Mouse (Mus musculus): Measurements from ENCODE around the gene Crnkl1.

Crnkl1 gene

DNA sequence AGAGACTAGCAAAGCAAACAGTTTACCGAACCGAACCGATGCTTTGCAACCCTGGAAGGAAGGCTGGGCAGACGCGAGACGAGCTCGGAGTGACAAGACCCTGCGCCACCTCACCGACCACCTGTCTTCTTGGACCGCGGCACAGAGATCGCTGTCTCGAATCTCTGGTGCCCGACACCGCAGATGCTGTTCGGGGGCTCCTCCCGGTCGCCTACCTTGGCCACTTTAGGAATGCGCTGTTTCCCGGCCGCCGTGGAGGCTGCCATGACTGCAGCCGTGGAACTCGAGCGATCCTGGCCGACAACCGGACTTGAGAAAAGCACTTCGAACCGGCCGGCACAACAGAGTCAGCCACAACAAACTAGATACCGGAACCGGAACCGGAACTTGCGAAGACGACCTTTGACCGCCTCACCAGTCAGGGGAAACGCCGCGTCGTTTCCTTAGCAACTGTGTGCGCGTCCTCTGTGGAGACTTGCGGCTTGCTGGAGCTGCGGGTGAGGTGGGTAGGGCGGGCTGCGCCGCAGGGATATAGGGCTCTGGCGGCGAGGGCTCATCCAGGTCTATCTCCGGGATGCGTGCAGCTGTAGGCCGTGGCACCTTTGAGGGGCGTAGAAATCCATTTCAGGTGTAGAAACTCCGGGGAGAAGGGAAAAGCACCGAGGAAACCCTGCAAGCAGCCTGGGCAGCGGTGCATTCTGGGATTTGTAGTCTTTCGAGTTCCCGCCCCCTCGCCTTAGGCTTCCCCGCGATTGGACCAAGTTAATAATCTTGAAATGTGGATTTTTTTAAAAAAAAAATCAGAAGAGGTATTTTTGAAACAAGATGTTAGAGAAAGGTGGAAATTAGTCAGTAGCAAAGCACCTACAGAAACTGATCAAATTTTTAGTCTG, at the start of gene Crnkl1, which contains the start of gene Cfap61:
Crnkl1 (minus strand) TSS at position 676 of the 893 bp plus-strand sequence.
Cfap61 (plus strand) TSS at position 446 of the 893 bp plus-strand sequence.
- peak; percentile 97 for DNase-seq (ENCODE audit: extremely low spot score, low spot score)

DNA sequence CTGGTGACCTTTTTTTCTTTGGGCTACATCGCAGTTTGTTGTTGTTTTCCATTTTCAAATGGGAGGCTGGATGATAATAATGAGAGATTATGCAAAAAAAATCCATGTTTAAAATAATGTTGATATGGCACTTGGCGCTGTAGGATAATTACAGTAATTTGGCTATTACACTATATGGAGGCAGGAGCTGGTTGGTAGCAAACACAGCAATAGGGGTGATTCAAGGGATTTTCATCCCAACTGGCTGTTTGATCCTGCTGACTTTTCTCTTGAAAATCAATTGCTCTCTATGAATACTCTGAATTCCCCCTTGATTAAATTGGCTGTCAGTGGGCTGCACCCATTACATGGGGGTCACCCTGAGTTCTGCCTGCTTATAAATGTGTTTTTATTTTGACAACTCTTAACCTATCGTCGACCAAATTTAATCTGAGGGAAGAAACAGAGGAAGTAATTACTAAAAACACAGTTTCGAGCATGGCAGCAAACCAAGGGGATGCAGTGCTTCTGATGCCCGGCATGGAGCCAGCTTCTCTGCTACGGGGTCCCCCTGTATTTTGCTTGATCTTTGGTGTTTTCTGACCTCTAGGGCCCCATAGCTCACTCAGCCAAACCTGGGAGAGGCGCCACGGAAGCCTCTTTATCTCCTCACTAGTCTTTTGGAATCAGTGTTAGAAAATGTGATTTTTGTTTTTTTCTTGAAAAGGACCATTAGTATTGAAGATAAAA, 47.7 kb upstream of the Crnkl1 start:
- DNase-seq (ENCODE audit: extremely low spot score, low spot score), result no peak

DNA sequence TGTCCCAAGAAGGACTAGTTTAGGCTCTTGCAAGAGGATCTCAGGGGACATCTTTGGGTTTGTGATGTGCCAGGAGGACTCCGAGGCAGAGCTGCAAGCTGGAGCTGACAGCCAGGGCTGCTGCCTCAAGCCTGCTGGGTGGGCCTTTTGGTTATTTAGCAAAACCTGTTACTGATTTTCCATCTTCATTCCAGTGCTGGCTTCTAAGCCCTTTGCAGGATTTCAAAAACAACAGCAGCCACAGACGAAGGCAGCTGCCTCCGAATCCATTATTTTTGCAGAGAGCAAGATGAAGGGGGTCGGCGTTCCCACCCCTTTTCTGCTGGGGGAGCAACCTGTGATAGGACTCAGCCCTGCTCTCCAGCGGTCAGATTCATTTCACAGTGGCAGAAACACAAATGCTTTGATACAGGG, 46.9 kb upstream of the Crnkl1 start:
- no peak for DNase-seq (ENCODE audit: extremely low spot score, low spot score)

DNA sequence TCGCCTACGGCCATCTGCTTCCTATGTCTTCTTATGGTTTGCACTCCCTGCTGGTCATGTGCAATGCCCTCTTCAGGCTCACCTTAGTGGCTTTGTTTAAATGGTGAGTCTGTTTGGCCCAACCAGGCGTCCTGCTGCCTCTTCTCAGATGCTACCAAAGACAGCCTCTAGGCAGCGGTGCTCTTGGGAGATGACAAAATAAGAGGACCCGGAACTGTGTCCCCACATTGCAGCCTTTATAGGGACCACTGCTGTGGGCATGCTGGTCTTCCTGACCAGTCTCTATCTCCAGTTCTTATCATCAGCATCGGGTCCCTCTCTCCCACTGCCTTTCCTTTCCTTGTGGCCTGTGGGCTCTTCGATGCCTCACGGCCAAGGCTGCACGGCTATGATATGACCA, 46.1 kb upstream of the Crnkl1 start:
- no peak for DNase-seq (ENCODE audit: extremely low spot score, low spot score)

DNA sequence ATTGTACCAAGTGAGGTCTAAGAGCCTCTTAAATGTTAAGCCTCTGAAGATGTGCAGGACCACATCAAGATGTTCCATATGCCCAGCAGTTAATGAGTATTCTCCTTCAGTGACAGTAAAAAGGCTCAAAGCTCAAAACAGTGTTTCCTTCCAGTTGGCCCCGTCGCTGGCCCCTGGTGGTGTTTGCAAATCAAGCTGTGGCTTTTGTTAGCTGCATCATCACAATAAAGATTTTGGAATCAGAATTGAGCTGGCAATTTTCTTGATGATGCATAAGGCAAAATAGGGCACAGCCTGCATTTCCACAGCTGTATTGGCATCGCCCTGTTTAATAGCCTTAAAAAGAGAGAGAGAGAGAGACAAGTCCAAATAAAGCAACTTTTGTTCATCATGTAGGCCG, 44.8 kb upstream of the Crnkl1 start:
- no peak for DNase-seq (ENCODE audit: extremely low spot score, low spot score)

DNA sequence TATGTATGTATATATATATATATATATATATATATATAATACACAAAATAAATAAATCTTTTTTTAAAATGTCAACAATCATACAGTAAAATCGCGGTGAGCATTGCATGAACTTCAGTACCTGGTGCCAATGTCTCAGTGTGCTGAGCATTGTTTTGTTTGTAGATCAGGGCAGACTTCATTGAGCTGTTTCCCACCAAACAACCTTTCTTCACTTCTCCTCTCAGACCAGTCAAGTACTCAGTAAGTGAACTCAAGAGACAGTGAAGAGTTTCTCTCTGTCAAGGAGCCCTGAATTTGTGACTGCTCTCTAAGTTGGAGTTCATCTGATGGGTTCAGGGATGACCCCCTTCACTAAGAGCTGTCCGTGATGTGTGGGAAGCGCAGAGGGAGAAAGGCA, 37.8 kb upstream of the Crnkl1 start:
- no peak for DNase-seq (ENCODE audit: extremely low spot score, low spot score)

DNA sequence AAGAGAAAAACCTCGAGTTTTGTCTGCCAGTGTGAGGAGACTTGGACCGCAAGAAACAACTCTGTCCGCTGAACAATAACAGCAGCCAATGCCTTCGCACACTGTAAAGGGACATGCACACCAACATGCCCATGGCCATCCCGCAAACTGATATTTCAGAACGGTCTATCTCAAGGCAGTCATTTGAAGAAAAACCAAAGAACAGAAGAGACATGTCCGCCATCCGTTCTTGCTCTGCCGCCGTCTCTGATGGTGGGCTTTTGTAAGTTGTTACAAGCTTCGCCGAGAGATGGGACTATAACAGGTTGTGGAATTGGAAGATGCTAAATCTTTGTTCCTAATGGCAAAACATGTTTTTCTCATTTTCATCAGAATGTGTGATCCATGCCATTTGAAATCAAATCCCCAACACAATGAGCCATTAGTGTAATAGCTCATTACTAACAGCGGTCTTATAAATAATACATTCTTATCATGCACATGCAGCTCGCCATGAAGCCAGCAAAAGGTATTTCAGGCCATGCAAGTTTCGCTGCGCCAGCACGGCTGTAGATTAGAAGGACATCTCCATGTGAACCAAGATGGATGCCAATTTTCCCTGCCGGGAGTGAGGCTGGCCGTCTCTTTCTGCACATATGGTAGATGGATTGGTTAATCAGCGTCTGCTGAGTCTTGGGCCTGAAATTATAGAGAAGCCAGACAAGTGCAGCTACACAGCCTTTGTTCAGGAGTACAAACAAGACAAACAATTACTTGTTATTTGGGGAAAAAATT, 36.6 kb upstream of the Crnkl1 start:
- DNase-seq (ENCODE audit: extremely low spot score, low spot score), result no peak

DNA sequence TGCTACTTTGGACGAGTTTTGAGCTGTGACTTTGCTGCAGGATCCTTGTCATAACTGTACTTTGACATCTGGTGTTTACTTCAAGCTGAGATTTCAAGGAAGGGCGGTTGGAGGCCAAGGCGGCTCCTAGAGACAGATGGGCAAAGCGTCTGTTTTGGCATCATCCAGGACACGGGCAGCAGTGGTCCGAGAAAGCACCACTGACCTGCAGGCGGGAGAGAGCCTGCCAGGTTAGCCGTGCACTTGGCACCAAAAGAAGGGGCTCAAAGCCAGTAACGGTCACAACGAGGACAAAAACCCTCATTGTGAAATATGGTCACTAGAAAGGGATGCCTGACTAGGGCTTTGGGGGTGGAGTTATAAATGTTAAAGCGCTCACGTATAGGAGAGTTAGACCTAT, 35.9 kb upstream of the Crnkl1 start:
- no peak for DNase-seq (ENCODE audit: extremely low spot score, low spot score)

DNA sequence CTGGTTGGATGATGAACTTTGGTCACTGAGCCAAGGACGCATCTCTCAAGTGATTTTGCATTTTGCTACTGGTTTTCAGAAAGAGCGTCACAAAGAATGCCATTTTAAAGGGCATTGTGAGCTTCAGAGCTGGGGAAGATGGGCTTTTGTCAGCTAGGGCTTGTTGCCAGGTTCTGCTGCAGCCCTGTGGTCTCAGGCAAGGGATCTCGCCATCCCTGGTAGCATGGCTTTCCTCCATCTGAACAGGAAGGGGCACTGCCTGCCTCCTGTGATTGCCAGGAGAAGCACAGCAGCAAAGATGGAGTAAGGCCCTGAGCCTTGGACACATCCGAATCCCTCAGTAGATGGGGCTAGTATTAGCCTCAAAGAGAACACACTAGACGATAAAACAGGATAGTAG, 27.0 kb upstream of the Crnkl1 start:
- no peak for DNase-seq (ENCODE audit: extremely low spot score, low spot score)

DNA sequence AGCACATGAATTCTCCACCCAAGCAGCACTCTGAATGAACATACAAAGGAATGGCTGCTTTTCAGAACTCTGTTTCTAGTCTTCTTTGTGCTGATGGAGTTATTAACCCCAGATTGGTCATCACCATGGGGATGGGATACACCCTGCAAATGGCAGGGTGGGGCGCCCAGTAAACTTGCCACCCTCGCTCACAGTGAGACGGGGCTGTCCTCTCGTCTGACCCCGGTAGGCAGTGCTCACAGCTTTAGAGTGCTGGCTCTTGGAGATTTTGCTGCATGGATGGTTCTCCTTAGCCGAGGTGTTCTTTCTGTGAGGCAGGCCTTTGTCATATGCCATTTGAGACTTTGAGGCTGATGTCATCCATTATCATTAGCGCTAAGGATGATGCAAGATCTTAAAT, 23.7 kb upstream of the Crnkl1 start:
- peak; percentile 41 for DNase-seq (ENCODE audit: extremely low spot score, low spot score)

DNA sequence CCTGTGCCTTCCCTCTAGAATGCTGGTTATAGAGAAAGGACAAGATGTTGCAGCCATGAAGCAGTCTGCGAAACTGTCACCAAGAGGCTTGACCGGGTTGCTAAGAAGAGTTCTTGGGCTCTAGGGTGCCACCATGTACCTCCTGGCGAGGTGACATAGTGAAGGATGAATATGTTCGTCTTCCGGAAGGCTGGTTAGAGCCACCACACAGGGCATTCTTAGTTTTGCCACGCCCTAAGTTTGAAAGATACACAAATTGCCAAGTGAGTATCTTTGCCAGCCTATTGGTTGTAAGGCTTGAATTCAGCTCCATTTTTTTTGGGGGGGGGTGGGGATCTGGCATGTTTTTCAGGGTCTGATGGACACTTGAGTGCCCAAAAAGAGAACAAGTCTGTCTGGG, 23.3 kb upstream of the Crnkl1 start:
- DNase-seq (ENCODE audit: extremely low spot score, low spot score), result no peak

DNA sequence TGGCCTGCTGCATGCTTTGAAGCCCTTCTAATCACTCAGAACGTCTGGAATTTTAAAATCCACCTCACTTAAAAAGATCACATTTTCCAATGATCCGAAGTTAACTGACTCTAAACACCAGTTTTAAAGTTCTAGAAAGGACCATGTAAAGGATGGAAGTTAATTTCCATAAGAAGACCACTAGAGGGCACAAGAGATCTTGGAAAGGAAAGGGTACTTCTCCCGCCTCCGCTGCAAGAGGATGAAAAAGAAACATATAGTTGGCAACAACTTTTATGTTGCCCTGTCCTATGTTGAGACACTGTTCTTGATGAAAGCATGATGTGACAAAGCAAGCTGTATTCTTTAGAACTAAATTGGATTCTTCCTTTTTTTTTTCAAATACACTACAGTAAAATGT, 22.6 kb upstream of the Crnkl1 start:
- no peak for DNase-seq (ENCODE audit: extremely low spot score, low spot score)

DNA sequence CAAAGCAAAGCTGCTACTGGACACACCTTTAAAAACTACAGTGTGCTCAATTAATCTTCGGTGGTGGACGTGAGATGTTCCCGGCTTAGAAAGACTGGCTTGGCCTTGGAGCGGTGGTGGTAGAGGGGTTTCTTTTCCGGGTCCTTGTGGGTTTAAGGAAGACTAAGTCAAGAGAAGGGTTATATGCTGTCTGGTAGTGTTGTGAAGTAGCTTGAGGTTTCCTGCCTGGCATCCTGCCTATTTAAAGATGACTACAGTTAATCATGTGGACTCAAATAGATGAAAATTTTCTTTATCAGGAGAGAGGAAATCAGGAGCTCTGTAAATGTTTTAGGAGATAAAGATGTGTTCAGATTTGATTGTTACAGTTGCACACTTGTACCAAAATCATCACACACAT, 21.5 kb upstream of the Crnkl1 start:
- DNase-seq (ENCODE audit: extremely low spot score, low spot score), result no peak

DNA sequence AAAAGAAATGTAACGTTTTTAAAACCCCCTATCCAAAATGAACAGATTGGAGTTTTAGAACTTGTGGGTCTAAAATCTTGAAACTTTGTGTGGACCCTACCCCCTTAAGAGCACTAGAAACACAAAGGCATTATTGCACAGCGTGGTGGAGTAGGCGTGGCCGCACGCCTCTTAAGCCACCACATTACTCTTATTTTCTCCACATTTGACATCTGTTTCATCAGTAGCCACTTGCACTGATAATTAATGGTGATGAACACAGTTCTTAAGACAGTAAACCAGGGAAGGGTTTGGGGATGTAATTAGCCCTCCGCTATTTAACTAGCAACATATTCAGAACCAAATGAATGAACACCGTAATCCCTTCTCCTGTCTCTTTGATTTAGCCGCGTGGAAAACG, 21.0 kb upstream of the Crnkl1 start:
- no peak for DNase-seq (ENCODE audit: extremely low spot score, low spot score)

DNA sequence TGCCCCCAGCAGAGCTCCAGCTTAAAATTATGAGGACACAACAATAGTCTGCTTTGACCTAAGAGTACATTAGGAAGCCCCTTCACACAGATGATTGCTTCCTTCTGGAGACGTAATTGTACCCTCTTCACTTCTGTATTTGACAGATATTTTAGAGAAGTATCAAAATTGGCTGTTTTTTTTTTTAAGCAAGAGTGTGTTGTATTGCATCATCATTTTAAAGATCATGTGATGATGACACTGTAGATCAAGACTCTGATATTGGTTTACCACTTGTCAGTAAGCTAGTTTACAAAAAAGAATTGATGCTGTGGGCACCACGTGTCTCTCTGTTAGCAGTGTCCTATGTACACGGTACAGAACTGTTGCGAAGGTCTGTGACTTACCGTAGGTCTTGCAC, 17.9 kb upstream of the Crnkl1 start:
- DNase-seq (ENCODE audit: extremely low spot score, low spot score), result no peak

DNA sequence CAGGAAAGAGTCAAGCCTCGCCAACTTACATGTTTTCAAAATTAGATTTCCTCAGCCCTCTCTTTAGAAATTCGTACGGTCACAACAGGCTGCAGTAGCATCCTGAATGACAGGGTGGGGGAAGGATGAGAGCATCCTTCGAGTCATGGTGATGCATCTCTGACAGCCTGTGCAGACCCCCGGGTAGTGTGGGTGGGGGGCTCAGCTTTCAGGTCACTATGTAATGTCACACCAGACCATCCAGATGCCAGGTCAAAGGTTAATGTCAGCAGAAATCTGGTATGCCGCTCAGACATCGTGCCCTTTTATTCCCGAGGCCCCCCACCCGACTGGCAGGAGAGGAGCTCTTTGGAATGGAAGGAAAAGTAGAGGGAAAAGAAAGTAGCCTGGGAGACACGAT, 15.4 kb upstream of the Crnkl1 start:
- peak; percentile 49 for DNase-seq (ENCODE audit: extremely low spot score, low spot score)

DNA sequence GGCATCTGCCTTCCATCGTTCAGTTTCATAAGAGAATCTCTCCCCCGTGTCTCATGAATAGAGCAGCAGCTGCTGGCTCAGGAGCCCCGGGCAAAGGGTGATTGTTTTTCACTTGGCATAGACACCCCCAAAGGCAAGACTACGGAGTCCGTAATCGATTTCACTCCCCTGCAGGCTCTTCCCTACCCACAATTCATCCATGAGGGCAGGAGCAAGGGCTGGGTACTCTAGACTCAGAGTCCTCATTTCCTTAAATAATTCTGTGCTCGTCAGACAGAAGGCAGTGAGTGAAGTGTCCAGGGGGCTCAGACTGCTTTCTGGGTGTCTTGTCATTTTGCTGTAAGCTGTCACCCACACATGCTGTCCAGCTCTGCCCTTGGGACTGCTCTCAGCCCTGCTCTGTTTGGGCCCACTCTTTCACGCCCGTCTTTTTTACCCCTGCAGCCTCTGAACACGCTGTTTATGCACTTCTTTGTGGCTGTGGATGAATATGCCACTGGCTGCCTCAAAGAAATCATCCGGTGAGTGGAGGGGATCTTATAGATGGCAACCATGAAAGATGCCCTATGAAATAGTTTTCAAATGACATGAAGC, 14.8 kb upstream of the Crnkl1 start:
- DNase-seq (ENCODE audit: extremely low spot score, low spot score), result no peak

DNA sequence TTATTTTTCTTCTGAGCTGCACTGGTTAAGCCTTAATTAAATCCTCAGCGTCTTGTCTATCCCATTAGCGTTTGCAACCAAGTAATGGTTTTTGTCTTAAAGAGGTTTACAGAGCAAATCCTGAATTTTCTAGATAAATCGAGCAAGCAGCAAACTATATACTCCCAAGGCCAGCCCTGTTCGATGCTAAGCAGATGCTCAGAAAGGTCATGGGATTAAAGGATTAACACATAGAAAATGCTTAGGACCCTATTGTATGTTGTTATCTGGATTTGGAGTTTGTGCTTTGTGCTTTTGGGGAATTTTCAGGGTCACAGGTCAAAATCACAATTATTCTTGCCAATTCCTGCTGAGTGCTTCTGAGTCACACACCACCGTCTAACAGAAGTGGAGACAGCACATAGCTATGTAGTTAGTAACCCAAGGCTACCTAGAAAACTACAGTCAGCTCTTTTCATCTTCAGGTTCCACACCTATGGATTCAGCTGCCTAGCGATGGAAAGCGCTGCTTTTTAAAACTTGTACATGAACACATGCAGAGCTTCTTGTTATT, 13.7 kb upstream of the Crnkl1 start:
- no peak for DNase-seq (ENCODE audit: extremely low spot score, low spot score)

DNA sequence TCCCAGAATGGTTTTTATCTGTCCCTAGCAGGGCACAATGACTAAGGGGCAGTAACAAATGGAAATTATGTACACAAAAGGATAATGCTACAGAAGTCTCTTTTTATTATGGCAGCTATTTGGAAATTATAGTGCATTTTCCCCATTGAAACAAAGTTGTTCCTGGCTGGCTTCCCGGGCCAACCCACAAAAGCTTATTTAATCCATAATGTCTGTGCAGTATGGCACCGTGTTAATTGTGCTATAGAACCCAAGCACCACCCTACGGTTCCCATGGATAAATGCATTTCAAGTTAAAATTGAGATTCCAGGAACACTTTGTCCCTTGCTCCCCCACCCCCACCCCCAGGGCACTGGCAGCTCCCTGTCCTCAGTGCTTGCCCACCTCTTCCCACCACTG, 9.5 kb upstream of the Crnkl1 start:
- no peak for DNase-seq (ENCODE audit: extremely low spot score, low spot score)

DNA sequence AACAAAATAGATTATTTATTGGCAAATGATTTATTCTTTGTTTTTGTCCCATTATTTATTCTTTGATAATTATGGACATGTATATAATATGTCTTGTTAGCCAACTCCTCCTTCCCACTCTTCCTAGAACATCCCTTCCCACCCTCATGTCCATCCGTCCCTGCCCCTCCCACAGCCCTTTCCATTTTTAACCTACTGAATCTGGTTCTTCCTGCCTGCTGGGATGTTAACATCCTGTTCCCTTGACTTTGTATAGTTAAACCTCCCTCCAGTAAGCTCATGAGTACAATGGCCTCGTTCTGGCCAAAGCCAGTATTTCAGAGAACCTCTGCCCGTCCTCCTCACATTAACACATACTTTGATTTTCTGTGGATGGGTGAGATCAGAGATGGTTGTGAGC, 6.6 kb upstream of the Crnkl1 start:
- no peak for DNase-seq (ENCODE audit: extremely low spot score, low spot score)

DNA sequence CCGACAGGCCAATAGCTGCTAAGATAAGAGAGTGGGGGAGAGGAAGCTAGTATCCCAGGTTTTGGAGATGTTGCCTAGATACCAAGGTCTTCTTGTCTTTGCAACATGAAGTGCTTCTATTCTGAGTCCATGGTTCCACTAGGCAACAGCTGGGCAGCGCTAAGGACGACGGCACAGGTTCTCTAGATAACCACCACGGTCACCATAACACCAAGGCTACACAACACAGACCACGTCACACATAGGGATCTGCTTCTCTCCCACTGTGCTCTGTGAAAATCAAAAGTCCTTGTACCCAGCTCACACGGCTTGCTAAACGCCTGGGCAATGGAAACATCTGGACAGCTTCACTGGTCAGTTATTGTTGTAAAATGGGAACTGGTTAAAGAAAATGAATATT, 2.2 kb upstream of the Crnkl1 start:
- DNase-seq (ENCODE audit: extremely low spot score, low spot score), result no peak
